Mouse (Mus musculus): ENCODE measurements around the gene Stk19. TPM values are rescaled to one million over a fixed set of nuclear protein-coding genes. Genes with fewer than 3 reads are reported as not detected.

The Stk19 gene
- polyA plus RNA-seq (2012; rRNA removed) = 41.3 and 46.3 TPM in 2 replicates

DNA sequence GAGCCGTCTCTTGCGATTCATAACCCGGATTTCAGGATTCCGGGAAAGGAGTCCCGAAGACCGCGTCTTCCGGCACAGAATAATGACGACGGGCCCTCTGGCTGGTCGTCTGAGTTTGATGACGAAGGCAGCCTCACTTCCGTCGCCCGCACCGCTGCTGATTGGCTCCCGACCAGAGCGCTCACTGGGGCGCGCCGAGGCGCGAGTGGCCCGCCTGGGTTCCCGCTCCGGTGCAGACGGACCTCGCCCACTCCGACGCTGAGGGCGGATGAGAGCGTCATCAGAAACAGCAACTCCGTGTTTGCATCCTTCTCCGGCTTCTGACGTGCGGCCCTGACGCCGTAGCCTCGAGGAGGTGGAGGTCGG is at the start of gene Stk19, which contains the start of gene Dxo:
Gene Stk19 (minus strand): TSS at position 90 of the 366 bp plus-strand sequence.
Gene Dxo (plus strand): TSS at position 164 of the 366 bp plus-strand sequence.
- Histone ChIP-seq H3K4me3 (ENCODE audit: control insufficient read depth, low read depth, low read length) (peak within 1 kb of the TSS; percentile 99), H3K4me1 (ENCODE audit: control insufficient read depth, insufficient read depth, low read length) (peaks cover 14% of the 10 kb centered on the region), H3K27ac (ENCODE audit: control insufficient read depth, insufficient read depth, low read depth, low read length) (peak within 1 kb of the TSS; percentile 86), H3K27me3 (ENCODE audit: control insufficient read depth, insufficient read depth, low read length) (no peaks in the 10 kb centered on the region), H3K36me3 (ENCODE audit: control insufficient read depth, insufficient read depth, low read length) (peaks cover 1% of the 10 kb centered on the region; the same call in 1 of the 2 replicates)
- TF ChIP-seq POLR2A (IDR thresholded peaks at IDR 0.05; ENCODE audit: control insufficient read depth, low read depth, low read length) (peak; percentile 51; the same call in 1 of the 2 replicates), CTCF (IDR thresholded peaks at IDR 0.05; ENCODE audit: control insufficient read depth, insufficient read depth, insufficient replicate concordance, low read depth, low read length) (no peak)

DNA sequence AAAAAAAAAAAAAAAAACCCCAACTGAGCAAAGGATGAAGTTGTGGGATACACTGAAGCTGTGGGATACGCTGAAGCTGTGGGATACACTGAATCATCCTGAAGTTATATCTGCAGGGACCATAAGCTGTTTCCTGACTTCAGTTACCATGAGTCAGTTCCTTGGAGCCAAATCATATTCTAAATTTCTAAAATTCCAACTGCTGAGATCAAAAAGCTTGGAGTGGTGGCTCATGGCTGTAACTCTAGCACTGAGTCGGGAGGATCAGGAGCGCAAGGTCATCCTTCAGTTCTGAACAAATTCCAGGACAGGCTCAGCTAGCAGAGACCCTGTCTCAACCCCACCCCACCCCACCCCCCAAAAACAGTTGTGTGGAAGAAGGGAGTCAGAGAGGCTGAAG is 48.9 kb upstream of the Stk19 start:
- no peaks in the 10 kb centered on the region for H3K36me3 ChIP-seq (ENCODE audit: control insufficient read depth, insufficient read depth, low read length)
- no peak for TF ChIP-seq CTCF (IDR thresholded peaks at IDR 0.05; ENCODE audit: control insufficient read depth, insufficient read depth, insufficient replicate concordance, low read depth, low read length)
- no peak for TF ChIP-seq POLR2A (IDR thresholded peaks at IDR 0.05; ENCODE audit: control insufficient read depth, low read depth, low read length)
- H3K27ac ChIP-seq (ENCODE audit: control insufficient read depth, insufficient read depth, low read depth, low read length) = no peak overlapping the region
- H3K4me1 ChIP-seq (ENCODE audit: control insufficient read depth, insufficient read depth, low read length) = peaks cover 6% of the 10 kb centered on the region
- no peak overlapping the region for H3K4me3 ChIP-seq (ENCODE audit: control insufficient read depth, low read depth, low read length)
- H3K27me3 ChIP-seq (ENCODE audit: control insufficient read depth, insufficient read depth, low read length) = no peaks in the 10 kb centered on the region

DNA sequence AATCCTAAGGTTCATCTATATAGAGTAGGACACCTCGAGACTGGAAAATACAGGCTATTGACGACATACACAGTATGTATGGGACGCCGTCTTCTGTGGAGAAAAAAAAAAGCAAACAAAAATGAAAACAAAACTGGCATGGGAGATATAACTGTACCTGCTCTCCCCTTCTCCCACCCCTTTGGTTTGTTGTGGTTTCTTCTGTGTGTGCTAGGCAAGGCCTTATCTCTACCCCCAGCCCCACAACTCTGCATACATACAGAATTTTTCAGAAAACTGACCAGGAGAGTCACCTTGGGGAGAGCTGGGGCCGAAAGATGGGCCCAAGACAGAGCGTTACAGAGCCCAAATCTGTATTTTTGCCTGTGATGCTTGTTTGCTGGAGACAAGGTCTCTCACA is 48.0 kb upstream of the Stk19 start:
- Histone ChIP-seq H3K4me3 (ENCODE audit: control insufficient read depth, low read depth, low read length) (no peak overlapping the region), H3K27me3 (ENCODE audit: control insufficient read depth, insufficient read depth, low read length) (no peaks in the 10 kb centered on the region), H3K36me3 (ENCODE audit: control insufficient read depth, insufficient read depth, low read length) (no peaks in the 10 kb centered on the region), H3K27ac (ENCODE audit: control insufficient read depth, insufficient read depth, low read depth, low read length) (no peak overlapping the region), H3K4me1 (ENCODE audit: control insufficient read depth, insufficient read depth, low read length) (peaks cover 13% of the 10 kb centered on the region)
- TF ChIP-seq POLR2A (IDR thresholded peaks at IDR 0.05; ENCODE audit: control insufficient read depth, low read depth, low read length) (no peak), CTCF (IDR thresholded peaks at IDR 0.05; ENCODE audit: control insufficient read depth, insufficient read depth, insufficient replicate concordance, low read depth, low read length) (no peak)

GRCm38 (mm10) chr17:34883332-34883731 is 46.6 kb upstream of the Stk19 start:
- no peaks in the 10 kb centered on the region for H3K36me3 ChIP-seq (ENCODE audit: control insufficient read depth, insufficient read depth, low read length)
- no peak overlapping the region for H3K4me3 ChIP-seq (ENCODE audit: control insufficient read depth, low read depth, low read length)
- no peaks in the 10 kb centered on the region for H3K27me3 ChIP-seq (ENCODE audit: control insufficient read depth, insufficient read depth, low read length)
- TF ChIP-seq POLR2A (IDR thresholded peaks at IDR 0.05; ENCODE audit: control insufficient read depth, low read depth, low read length) (no peak), CTCF (IDR thresholded peaks at IDR 0.05; ENCODE audit: control insufficient read depth, insufficient read depth, insufficient replicate concordance, low read depth, low read length) (peak; percentile 19; the same call in 1 of the 2 replicates)
- H3K27ac ChIP-seq (ENCODE audit: control insufficient read depth, insufficient read depth, low read depth, low read length) = no peak overlapping the region
- H3K4me1 ChIP-seq (ENCODE audit: control insufficient read depth, insufficient read depth, low read length) = peaks cover 14% of the 10 kb centered on the region

DNA sequence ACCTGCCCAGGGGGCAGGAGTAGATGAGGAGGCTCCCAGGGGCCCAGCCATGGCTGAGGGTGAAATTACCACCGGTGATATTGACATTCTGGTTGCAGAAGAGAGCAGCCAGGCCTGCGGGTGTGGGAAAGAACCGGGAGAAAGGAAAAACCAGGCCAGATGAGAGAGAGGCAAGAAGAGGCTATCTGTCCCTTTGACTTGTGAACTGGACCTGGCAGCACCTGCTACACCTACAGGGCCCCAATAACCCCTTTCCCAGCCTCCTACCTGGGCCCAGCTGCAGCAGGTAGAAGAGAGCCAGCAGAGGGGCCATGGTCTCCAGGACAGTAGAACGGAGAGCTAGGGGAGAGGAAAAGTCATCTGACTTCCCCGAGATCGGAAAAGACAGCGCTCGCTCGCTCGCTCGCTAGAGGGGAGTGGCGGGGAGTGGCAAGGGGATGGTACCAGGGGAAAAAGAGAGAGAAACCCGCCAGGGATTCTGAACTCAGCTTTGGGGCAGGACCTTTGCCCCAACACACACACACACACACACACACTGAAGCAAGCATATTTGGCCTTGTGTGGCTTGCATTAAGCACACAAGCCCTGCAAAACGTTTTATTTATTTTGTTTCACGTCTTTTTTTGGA is 45.1 kb upstream of the Stk19 start, which contains the start of gene Gm20547:
Gene Gm20547 (minus strand): TSS at position 360 of the 628 bp plus-strand sequence.
- H3K27ac ChIP-seq (ENCODE audit: control insufficient read depth, insufficient read depth, low read depth, low read length) = peak within 1 kb of the TSS; percentile 34; the same call in 1 of the 2 replicates
- H3K36me3 ChIP-seq (ENCODE audit: control insufficient read depth, insufficient read depth, low read length) = no peaks in the 10 kb centered on the region
- H3K4me1 ChIP-seq (ENCODE audit: control insufficient read depth, insufficient read depth, low read length) = peaks cover 14% of the 10 kb centered on the region
- H3K4me3 ChIP-seq (ENCODE audit: control insufficient read depth, low read depth, low read length) = peak within 1 kb of the TSS; percentile 32
- H3K27me3 ChIP-seq (ENCODE audit: control insufficient read depth, insufficient read depth, low read length) = no peaks in the 10 kb centered on the region
- TF ChIP-seq POLR2A (IDR thresholded peaks at IDR 0.05; ENCODE audit: control insufficient read depth, low read depth, low read length) (no peak), CTCF (IDR thresholded peaks at IDR 0.05; ENCODE audit: control insufficient read depth, insufficient read depth, insufficient replicate concordance, low read depth, low read length) (no peak)

- Histone ChIP-seq H3K4me1 (ENCODE audit: control insufficient read depth, insufficient read depth, low read length) (peaks cover 14% of the 10 kb centered on the region), H3K27me3 (ENCODE audit: control insufficient read depth, insufficient read depth, low read length) (no peaks in the 10 kb centered on the region), H3K36me3 (ENCODE audit: control insufficient read depth, insufficient read depth, low read length) (no peaks in the 10 kb centered on the region), H3K27ac (ENCODE audit: control insufficient read depth, insufficient read depth, low read depth, low read length) (no peak overlapping the region), H3K4me3 (ENCODE audit: control insufficient read depth, low read depth, low read length) (no peak overlapping the region)
- no peak for TF ChIP-seq CTCF (IDR thresholded peaks at IDR 0.05; ENCODE audit: control insufficient read depth, insufficient read depth, insufficient replicate concordance, low read depth, low read length)
- no peak for TF ChIP-seq POLR2A (IDR thresholded peaks at IDR 0.05; ENCODE audit: control insufficient read depth, low read depth, low read length)
These were observed 44.4 kb upstream of the Stk19 start for GRCm38 (mm10) chr17:34881166-34881565.

DNA sequence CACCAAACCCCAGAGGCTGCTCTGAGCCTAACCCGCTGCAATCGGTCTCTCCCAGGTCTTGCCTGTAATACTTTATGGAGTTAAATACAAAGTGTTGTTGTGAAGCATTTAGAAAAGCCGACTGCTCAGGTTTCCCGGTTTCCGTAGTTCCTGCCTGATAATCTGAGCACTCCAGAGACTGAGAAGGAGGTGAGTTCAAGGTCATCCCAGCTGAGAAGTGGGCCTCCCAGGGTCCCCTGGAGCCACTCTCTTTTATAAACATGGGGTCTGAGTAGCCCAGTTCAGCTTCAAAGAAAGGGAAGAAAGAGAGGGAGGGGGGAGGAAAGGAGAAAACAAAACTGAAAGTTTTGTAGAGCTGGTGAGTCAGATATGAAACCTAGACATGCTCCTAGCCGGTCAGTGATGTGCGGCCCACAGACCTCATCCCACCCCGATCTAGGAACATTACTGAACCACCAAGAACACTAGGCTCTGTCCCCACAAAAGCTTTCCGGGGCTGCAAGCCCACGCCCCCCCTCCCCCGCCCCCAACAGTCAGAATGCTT is 42.7 kb upstream of the Stk19 start, which contains the start of gene Zbtb12:
Gene Zbtb12 (plus strand): TSS at position 148 of the 544 bp plus-strand sequence.
- Histone ChIP-seq H3K27me3 (ENCODE audit: control insufficient read depth, insufficient read depth, low read length) (no peaks in the 10 kb centered on the region), H3K36me3 (ENCODE audit: control insufficient read depth, insufficient read depth, low read length) (no peaks in the 10 kb centered on the region), H3K4me3 (ENCODE audit: control insufficient read depth, low read depth, low read length) (peak within 1 kb of the TSS; percentile 72), H3K27ac (ENCODE audit: control insufficient read depth, insufficient read depth, low read depth, low read length) (0 out of 2 replicates have a peak within 1 kb of the TSS, but pooled peaks have one; percentile 57), H3K4me1 (ENCODE audit: control insufficient read depth, insufficient read depth, low read length) (peaks cover 14% of the 10 kb centered on the region)
- TF ChIP-seq CTCF (IDR thresholded peaks at IDR 0.05; ENCODE audit: control insufficient read depth, insufficient read depth, insufficient replicate concordance, low read depth, low read length) (no peak), POLR2A (IDR thresholded peaks at IDR 0.05; ENCODE audit: control insufficient read depth, low read depth, low read length) (no peak)
